Mouse (Mus musculus) neural tube, embryonic 10.5 days (tissue): ENCODE measurements around the gene Cd2.

Experiments
- DNase-seq: peaks from one replicate; pipeline ENCODE4 v3.0.0-alpha.2; 2017; ENCODE audit warnings: low spot score; ENCODE audit errors: extremely low spot score

Cd2 gene

DNA sequence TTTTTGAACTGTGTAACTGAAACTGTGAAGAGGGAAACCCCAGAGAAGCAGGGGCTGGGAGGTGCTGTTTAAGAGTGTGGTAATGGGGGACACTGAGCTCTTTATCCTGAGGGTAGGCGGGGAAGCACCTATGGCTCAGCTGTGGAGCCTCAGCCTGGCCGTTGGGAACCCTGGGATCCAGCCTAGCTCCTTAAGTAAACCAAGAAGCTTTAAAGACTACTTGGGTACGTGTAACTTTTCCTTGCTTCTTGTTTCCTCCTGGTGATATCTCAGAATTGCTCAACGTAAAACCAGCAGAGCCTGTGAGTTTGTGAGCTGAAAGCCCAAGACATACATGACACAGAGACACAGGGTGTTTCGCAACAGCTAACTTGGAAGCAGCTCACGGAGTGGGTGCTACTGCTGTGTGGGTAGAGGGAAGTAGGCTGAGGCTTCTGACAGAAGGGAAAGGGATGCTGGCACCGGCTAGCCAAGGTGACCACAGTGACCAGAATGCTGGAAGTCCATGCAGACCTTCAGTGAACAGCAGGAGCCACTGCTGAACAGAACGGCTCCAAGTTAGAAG, 5.9 kb upstream of the Cd2 start:
- DNase-seq: no peak

DNA sequence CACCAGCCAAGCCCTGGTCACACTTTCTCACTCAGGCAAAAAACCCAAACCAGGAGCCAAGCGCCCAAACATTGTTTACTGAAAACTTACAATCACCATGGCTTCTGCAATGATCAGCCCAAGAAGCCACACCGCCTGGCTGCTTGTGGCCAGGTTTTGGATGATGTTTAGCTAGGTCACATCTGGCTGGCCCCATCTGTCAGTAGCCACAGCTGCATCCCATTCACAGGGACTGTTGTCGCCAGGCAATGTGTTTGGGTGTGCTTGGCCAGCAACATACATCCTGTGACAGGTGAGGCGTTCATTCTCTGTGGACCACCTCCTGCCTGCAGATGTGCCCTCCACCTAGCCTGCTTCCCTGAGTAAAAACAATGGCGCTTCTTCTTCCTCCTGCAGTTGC, 4.9 kb upstream of the Cd2 start:
- DNase-seq: no peak

DNA sequence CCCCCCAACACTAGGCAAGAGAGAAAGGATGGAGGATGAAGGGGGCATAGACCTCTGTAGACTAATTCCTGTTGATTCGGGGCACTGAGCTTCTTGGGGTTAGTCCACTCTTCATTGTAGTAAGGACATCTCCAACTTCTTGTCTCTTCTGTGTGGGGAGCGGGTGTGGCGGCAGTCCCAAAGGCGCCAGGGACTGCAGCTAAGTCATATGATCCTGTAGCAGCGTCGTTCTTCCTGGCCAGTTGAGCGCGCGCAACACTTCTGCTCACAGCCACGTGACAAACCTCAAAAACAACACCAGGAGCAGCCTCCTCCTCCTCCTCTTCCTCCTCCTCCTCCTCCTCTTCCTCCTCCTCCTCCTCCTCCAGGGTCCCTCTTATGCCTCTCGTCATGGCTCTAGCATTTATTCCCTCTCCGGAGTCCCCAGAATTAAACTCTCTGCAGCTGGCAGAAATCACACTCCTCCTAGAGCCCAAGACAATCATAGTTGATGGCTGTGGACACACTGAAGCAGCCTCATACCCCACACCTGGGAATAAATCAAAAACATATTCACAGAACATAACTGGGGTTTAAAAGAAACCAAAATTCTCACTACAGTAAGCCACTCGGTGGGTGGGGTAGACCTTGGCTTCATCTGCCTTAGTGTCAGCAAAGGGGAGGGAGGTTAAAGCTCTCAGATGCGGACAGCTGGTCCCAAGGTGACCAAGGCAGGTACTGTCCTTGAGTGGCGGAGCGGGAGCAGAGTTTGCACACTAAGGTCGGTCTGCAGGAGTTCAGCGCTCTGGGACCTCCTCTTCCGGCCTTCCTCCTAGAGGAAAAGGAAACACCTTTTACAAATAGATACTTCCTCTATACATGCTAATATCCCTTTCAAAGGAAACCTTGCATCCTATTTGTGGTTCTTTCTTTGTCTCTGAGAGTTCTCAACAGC, 3.1 kb upstream of the Cd2 start:
- DNase-seq: no peak

DNA sequence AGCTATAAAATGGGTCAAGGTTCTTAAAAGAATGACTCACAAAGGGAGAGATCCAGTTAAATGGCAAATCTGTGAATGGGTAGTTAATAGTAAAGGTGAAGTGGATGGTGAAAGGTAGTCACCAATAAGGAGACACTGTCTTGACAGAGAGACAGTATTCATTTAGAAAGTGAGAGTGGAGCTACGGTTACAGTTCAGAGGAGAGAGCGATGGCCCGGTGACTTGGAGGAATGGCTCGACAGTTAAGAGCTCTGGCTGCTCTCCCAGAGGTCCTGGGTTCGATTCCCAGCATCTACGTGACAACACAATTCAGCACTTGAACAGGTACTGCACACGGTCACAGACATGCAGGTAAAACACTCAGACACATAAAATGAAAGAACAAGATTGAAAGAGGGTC, 2.3 kb upstream of the Cd2 start:
- no peak for DNase-seq

DNA sequence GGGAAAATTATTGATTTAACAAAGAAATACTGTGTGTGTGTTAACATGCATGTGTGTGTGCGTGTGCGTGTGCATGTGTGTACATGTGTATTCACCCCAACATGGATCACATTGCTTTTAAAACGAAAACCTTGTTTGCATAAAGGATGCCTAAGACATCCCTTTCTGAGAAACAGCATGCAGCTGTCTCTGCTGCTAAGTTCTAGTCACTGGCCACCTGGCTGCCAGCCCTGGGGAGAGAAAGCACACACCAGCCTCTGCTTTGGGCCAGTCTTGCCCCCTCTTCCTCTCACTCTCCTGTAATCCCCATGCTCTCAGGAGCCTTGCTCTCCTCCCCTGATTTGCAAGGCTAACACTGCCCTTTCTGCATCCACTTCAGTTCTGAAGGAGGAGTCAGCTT, 1.7 kb upstream of the Cd2 start:
- no peak for DNase-seq

DNA sequence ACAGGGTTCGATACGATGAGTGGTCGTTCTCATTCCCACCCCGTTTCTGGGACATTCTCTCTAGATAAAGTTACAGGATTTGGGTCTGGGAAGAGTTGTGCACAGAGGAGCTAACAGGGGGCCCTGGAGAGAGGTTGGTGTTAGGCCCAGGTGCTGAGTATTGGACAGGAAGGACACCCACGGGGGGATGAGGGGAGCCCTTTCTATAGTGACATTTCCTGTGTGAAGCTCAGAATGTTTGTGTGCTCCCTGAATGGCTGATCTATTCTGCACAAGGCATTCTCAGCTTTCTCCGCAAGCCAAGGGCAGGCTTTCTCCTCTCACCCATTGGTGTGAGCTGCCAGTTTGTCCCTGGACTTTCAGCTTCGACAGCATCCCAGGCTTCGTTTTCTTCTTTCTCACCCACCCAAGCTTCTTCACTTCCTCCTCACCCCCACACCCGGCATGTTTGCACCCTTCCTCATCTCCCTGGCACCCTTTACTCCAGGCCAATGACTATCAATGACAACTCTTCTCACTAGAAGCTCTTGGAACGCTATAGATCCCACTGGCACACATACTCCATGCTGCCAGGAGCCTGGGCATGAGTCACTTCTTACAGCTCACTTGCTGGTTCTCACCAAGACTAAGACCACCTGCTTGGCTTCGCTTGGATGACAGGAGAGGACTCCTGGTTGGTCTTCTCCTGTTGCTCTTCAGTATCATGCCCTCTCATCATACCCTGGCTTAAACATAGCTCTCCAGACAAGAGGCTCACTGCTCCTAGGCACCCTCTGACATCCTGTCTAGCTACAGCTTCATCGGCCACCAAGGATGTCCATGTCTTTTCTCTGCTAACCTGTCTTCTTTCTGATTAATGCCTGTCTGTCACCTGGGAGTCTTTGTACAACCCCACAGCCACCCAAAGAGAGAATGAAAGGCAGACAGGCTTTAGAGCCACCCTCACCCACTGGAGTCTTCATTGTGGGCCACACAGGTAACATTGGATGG, 1.1 kb downstream of the Cd2 start:
- DNase-seq: no peak

DNA sequence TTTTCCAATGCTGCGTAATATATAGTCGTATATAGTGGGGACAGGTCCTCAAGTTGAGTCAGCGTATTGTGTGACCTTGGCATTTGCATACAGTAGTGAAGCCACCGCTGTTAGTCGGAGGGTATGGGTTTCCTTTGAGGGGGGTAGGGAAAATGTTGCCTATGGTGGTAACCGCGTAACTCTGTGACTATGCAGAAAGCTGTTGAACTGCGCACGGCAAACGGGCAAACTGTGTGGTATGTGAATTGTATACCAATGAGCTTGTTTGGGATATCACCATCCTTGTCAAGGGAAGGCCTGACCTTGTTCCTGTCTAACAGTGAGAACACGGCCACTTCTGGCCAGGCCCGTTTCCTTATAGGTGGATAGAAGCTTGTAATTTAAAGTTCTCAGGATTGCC, 1.9 kb downstream of the Cd2 start:
- DNase-seq: no peak

DNA sequence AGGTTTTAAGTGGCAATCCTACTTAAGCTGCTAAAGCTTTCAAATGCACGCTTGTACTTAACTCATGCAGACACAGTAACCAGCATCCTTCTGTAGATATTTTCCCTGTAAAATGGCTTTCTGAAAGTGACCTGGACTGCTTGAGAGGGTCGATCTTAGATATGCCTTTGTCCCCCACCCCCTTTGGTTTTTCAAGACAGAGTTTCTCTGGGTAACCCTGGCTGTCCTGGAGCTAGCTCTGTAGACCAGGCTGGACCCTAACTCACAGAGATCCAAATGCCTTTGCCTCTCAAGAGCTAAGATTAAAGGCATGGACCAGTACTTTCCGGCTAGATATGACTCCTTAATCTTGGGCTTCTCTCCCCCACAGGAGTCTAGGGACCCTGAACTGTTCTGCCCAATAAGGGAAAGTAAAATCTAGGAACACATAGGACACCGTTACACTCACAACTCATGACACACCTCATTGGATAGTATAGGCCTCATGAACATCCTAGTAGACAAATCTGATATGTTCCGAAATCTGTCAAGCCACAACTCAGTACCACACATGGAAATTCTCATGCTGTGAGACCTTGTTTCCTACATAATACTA, 2.6 kb downstream of the Cd2 start:
- DNase-seq: no peak

DNA sequence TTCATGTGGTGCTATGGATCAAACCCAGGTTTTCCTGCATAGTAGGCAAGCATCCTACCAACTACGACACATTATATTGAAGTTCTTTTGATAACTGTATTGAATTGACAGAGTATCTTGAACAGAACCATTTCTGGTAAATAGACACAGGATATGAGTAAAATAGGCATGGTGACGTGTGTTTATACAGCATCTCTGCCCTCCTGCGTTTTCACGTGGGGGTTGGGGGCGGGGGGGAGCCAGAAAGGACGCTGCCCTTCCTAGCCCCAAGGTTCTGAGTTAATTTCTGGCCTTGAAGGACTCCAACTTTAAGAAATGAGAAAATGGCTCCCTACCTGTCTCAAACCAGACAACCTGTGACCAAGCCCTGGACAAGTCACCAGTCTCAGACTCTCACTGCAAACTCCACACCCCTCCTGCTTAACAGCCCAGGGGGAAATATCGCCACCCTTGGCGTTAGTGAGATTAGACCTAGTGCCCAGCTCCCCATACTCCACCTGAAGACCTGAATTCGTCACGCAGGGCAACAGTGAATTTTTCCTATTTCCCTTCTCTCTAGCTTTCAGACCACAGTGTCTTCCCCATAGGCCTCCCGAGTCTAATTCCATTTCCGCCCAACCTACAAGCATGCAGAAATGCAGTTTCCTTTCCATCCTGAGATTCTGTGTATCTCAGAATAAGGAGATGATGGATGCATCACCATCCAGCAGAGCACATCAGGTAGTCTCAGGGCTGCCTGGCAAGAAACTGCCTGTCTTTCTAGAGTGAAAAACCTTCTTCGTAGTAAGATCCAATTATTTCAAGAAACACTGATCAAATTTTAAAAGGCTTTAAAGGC, 3.7 kb downstream of the Cd2 start:
- no peak for DNase-seq

DNA sequence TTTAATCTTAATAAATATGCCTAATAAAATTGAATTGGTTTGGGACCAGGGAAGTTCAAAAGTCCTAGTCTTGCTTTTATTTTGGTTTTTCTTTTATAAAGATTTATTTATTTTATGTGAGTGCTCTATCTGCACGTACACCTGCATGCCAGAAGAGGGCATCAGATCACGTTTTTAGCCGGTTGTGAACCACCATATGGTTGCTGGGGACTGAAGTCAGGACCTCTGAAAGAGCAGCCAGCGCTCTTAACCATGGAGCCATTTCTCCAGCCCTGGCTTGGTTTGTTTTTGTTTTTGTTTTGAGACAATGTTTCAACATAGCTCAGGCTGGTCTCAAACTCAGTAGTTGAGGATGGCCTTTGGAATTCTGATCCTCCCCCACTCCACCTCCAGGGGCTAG, 4.3 kb downstream of the Cd2 start:
- no peak for DNase-seq

DNA sequence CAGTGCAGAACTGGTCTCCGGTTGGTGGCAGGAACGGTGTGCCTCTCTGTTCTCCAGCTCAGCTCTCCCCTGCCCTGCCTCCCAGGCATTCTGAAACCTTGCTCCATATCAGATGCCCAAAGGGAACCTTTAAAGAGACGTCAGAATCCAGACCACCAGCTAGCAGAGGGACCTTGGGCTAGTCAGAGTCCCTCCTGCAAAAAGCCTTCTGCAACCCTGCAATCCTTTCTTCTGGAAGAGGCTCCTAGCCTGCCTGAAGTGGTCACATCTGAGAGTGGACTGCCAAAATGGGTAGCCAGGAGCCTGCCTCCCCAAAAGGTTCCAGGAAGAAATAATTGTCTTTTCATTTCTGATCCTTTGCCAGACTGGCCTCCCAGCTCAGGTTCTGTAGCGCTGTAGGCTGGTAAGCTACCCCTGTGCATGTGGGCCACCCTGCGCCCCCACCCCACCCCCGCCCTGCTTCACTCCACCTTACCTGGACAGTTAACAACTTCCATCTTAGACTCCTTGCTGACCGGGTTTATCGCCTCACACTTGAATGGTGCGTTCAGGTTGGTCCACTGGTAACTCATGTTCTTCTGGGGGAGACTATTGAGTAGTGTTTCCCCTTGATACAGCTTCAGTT, 5.1 kb downstream of the Cd2 start:
- DNase-seq: no peak

DNA sequence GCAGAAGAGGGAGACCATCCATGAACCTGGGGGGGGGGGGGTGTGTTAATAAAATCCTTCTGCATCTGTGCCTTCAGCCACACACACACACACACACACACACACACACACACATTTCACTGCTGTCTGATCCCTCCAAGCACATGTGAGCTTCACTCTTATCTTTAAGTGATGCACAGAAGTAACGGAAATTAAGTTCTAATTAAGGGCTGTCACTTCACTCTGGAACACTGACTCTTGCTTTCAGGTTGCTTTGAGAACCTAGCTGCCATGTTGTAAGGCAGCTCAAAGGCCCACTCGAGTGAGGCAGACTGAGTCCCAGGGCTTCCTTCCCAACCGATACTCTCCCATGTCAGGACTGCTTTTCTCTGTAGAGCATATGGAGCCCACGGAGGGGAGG, 5.9 kb downstream of the Cd2 start:
- no peak for DNase-seq

DNA sequence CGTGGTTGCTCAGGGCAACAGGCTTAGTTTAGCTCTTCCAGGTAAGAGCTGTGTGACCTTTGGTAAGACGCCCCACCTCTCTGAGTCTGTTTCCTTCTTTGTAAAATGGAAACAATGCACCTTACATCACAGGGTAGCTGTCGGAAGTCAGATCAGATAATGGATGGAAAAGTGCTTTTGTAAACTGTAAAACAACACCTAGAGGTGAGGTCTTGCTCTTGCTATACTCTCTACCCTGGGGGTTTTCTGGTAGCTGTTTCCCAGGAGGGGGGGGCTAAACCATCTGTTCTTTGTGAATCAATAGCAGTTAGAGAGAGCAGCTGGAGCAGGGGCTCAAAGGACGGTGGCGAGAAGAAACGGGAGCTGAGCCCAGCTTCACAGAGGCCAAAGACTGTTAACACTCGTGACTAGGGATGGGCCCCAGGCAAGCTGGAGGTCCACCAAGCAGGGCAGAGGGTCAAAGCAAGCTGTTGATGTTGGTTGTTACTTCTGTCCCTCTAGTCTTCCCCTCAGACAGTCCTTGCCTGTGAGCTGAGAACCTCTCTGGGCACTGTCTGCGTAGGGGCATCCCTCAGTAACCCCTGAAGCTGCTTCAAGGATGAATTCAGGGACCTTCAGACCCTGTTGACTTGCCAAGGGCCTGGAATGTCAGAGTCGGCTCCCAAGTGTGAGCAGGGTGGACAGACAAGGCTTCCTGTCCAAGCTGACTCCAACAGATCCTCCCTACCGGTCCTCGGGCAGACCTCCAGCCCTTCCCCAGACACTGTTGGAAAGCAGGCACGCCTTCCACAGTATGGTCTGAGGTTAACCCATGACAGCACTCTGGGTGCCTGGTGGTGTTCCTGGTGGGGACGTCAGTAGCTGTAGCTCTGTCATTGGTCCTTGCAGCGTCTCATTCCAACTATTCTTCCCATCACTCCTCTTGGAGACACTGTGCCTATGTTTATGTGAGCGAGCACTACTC, 7.1 kb downstream of the Cd2 start:
- no peak for DNase-seq

DNA sequence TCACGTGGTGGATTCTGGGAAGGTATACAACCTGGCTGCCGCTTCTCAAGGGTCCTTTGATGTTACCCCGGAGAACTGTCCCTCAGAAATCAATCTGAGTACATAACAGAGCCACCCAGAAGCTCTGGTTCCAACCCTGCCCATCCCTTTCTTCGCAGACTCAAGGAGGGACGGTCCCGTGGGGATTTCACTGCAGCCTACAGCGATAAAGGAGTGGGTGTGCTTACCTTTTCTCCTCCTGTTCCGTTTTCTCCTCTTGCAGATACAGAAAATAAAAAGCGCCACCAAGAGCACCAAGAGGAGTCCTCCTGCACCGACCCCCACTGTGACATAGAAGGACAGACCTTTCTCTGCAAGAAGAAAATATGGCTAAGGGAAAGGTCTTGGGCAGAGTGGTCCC, 8.2 kb downstream of the Cd2 start:
- DNase-seq: no peak

DNA sequence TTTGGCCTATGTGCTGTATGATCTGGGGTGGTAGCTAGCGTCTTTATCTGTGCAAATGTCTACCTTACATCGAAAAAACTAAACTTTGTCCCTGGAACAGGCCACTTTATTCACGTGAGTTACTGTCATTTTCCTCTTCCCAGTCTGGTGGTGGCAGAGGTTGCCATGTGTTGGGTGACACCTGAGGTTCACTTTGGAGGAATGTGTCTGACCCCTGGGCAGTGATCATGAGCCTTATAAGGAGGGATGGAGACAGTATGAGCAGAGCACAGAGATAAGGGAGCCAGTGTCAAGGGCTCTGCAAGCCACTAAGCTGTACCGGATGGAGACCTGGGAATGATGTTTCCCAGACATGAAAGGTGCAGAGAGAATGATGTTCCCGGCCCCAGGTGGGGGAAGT, 9.3 kb downstream of the Cd2 start:
- DNase-seq: no peak

DNA sequence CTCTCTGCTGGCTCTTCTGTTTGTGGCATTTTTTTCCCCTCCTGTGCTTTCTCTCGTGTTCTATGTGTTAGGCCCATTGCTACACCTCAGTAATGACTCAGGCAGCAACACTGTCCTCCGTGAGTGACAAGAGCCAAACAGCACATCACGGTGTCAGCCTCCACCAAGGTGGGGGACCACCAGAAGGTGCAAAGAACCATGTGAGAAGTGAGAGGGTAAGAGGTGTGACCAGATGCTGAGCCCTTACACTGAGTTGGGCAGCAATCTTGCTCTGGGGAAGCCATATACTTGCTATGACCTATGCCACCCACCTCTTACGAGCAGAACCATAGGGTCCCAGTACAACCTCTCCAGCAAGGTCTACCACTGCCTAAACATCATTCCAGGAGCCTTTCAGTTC, 9.9 kb downstream of the Cd2 start:
- DNase-seq: no peak

DNA sequence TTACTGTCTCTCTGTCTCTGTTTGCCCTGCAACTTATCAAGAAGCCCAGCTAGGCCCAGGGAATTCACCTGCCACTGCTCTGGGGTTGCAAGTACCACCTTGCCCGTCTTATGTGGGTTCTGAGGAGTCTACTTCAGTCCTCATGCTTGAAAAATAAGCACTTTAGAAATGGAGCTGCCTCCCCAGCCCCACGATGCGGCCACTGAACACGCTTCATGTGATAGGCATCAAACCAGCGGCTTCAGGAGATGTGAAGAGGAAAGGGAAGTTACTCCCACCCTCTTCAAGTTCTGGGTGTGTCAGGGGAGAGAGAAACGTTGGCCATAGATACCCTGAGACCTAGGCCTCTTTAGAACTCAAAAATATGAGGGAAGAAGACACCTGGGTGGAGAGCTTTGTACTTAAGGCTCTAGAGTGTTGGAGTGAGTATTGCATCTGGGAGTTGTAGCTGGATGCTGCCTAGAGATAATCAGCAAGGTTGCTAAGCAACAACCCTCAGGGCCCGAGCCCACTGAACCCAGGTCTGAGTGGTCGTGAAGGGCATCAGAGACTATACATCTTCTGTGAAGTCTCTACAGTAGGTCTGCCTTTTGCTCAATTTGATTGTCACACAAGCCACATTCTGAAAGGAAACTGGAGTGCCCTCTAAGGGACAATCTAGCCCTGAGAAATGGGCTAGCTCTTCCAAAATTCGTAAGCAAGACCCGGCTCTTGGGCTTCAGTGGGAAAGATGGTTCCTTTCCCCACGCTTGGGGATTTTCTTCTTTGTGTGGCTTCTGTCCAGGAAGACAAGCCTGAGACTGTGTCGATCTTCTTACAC, 11.0 kb downstream of the Cd2 start:
- DNase-seq: no peak

DNA sequence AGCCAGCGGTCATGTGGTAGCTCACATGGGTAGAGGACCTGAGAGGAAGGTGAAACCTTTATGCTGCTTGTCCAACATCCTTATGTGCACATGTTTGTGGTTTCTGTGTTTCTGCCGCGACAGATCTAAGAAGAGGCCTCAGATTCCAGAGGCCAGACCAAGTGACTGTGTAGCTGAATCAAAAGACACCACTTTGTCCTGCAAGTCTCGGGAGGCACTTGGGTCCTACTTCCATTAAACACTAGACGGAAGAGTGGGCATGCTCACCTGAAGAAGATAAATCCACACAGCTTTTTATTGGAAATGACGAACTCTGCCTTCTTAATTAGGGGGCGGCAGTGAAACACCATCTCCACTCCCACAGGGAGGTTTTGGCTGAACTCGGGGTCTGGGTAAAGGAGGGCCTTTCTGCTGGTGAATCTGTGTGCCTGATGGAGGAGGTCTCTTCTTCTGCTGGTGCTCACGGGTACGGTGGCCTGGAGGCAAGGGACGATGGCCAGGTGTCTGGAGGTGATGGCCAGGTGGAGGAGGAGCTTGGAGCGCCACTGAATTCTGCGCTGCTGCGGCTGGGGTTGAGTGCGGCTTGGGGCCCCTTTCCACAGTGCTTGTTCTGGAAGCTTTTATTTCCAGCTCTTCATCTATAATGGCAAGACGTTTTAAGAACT, 12.0 kb downstream of the Cd2 start:
- DNase-seq: no peak
